Comparison of ENCODE assay signal across 19 mouse cellular contexts in genomic region chr13:112351943-112352342, GRCm38 (mm10).
DNase-seq lines count a peak whose midpoint lies in the region; ATAC-seq and TF ChIP-seq lines count a peak whose summit lies in the region.
"Had no signal": no experiment of that assay in that cellular context is flagged by ENCODE, and none has a peak within 500 bp of the region (broad histone marks: within the 10 kb centered on the region; RNA-seq: fewer than 3 reads in every experiment).

No protein-coding gene starts in this region.

- no peak for TF ChIP-seq CTCF in lung, embryonic 14.5 days (IDR thresholded peaks at IDR 0.05; ENCODE audit: low read depth)
- TF ChIP-seq CTCF in E14TG2a.4 (conservative IDR thresholded peaks at IDR 0.05; ENCODE audit: low read length): no peak

- no peaks in the 10 kb centered on the region for H3K9me3 ChIP-seq in lung, embryonic 14.5 days (ENCODE audit: low read depth, low read length)
- H3K9me3 ChIP-seq in E14TG2a.4 (ENCODE audit: low read length): peaks cover 36% of the 10 kb centered on the region
- H3K9me3 ChIP-seq in embryonic facial prominence, embryonic 15.5 days (replicated peaks): 0 out of 2 replicates have a peak, but pooled peaks cover 4% of the 10 kb centered on the region
- H3K9me3 ChIP-seq: forebrain, embryonic 15.5 days; heart, embryonic 13.5 days; hindbrain, embryonic 15.5 days had no signal

- no peak overlapping the region for H3K27ac ChIP-seq in lung, embryonic 14.5 days (ENCODE audit: low read depth)
- H3K27ac ChIP-seq in embryonic facial prominence, embryonic 15.5 days (replicated peaks): peak overlapping the region; percentile 34; the same call in 1 of the 2 replicates
- H3K27ac ChIP-seq: forebrain, embryonic 15.5 days; heart, embryonic 13.5 days; hindbrain, embryonic 15.5 days had no signal

- no peaks in the 10 kb centered on the region for H3K36me3 ChIP-seq in lung, embryonic 14.5 days (ENCODE audit: insufficient read depth)
- H3K36me3 ChIP-seq in E14TG2a.4 (ENCODE audit: insufficient read depth, low read length): no peaks in the 10 kb centered on the region
- H3K36me3 ChIP-seq in embryonic facial prominence, embryonic 15.5 days: no peaks in the 10 kb centered on the region
- H3K36me3 ChIP-seq: forebrain, embryonic 15.5 days; heart, embryonic 13.5 days had no signal

- ATAC-seq in lung, embryonic 14.5 days (ENCODE audit: insufficient read depth): no peak
- no peak for ATAC-seq in embryonic facial prominence, embryonic 15.5 days (ENCODE audit: insufficient number of reproducible peaks, low FRiP score, low TSS enrichment, low read depth)
- ATAC-seq: CD4-positive, CD25-positive, alpha-beta regulatory T cell, adult 4 months; forebrain, embryonic 15.5 days had no signal

- no peaks in the 10 kb centered on the region for H3K27me3 ChIP-seq in lung, embryonic 14.5 days (ENCODE audit: insufficient read depth, low read length)
- no peaks in the 10 kb centered on the region for H3K27me3 ChIP-seq in E14TG2a.4 (ENCODE audit: insufficient read depth, low read length)
- H3K27me3 ChIP-seq in embryonic facial prominence, embryonic 15.5 days: no peaks in the 10 kb centered on the region
- H3K27me3 ChIP-seq: forebrain, embryonic 15.5 days; heart, embryonic 13.5 days; hindbrain, embryonic 15.5 days had no signal

- H3K4me3 ChIP-seq in lung, embryonic 14.5 days (ENCODE audit: low read depth, low read length): no peak overlapping the region
- H3K4me3 ChIP-seq in E14TG2a.4 (replicated peaks; ENCODE audit: low read length): peak overlapping the region; percentile 24; the same call in 1 of the 2 replicates
- no peak overlapping the region for H3K4me3 ChIP-seq in embryonic facial prominence, embryonic 15.5 days (replicated peaks)
- H3K4me3 ChIP-seq: forebrain, embryonic 15.5 days; heart, embryonic 13.5 days; hindbrain, embryonic 15.5 days had no signal

- H3K4me1 ChIP-seq in lung, embryonic 14.5 days (ENCODE audit: insufficient read depth): no peaks in the 10 kb centered on the region
- H3K4me1 ChIP-seq in E14TG2a.4 (replicated peaks; ENCODE audit: low read depth, low read length): peaks cover 45% of the 10 kb centered on the region
- H3K4me1 ChIP-seq in embryonic facial prominence, embryonic 15.5 days: peaks cover 15% of the 10 kb centered on the region

- no peak overlapping the region for H3K9ac ChIP-seq in lung, embryonic 14.5 days
- H3K9ac ChIP-seq in embryonic facial prominence, embryonic 15.5 days: no peak overlapping the region
- H3K9ac ChIP-seq: forebrain, embryonic 15.5 days; heart, embryonic 13.5 days; hindbrain, embryonic 15.5 days had no signal

- DNase-seq in lung, embryonic 14.5 days: peak; percentile 18
- DNase-seq in lung, postnatal 25 days (ENCODE audit: low spot score): no peak
- DNase-seq in R1 (ENCODE audit: low read depth, low spot score) (peak; percentile 36), liver (no peak)
- no peak for DNase-seq in spleen, postnatal 14 days (ENCODE audit: low spot score in 2 of 2)
- DNase-seq in cerebellum, adult 9-11 months: no peak
- DNase-seq: adrenal gland, adult 8-10 months; adrenal gland, postnatal 36 days; cerebellum, adult 11-12 months; cerebellum, adult 9-10 months; cerebellum, postnatal 36 days; gastrocnemius, postnatal 14 days; heart, postnatal 36 days had no signal

- H3K4me2 ChIP-seq in lung, embryonic 14.5 days: no peak overlapping the region
- H3K4me2 ChIP-seq in embryonic facial prominence, embryonic 15.5 days (replicated peaks): no peak overlapping the region
- H3K4me2 ChIP-seq: forebrain, embryonic 15.5 days; heart, embryonic 13.5 days; hindbrain, embryonic 15.5 days had no signal

- WGBS in lung, embryonic 14.5 days: 38% methylated on average over 8 of the region's 8 CpGs
- whole genome bisulfite sequencing in embryonic facial prominence, embryonic 15.5 days: 57% methylated on average over 8 of the region's 8 CpGs

Comparison
In these comparisons a context has a peak if more than half of its experiments do, and no peak if none do; other contexts are left out.
1. DNase-seq: peak in lung, embryonic 14.5 days (single experiment) and R1 (single experiment); none in lung, postnatal 25 days (single experiment), liver (single experiment), spleen, postnatal 14 days (0 of 2) and cerebellum, adult 9-11 months (single experiment).